Mouse (Mus musculus) common myeloid progenitor, adult 5-6 weeks (primary cell): ENCODE results near the gene Kcnq2. TPM values are rescaled to one million over a fixed set of nuclear protein-coding genes. Genes with fewer than 3 reads are reported as not detected.

Experiments used
- ATAC-seq: replicated peaks from 2 replicates; pipeline ENCODE4 v1.8.0; 2016; ENCODE audit warnings: low read depth, mild to moderate bottlenecking, moderate TSS enrichment, inconsistent platforms; ENCODE audit not compliant: poor library complexity, severe bottlenecking
- total RNA-seq: library from RNA; stranded (forward); fragments of 200-1000, 187-1606 nt; gene quantifications from 2 replicates; pipeline ENCODE4 v1.2.3, GENCODE M21; 2017

Gene Kcnq2
- total RNA-seq, result 0.09 TPM in 1 of 2 replicates, not detected in the other

GRCm38 (mm10) chr2:181134591-181135445 is at the start of gene Kcnq2:
Gene Kcnq2, minus strand, starts transcription at chr2:181135300.
- no peak for ATAC-seq

- no peak for ATAC-seq
These were observed 45.8 kb upstream of the Kcnq2 start for GRCm38 (mm10) chr2:181180898-181181297.

GRCm38 (mm10) chr2:181178471-181178870 is 43.4 kb upstream of the Kcnq2 start:
- ATAC-seq, result no peak

- ATAC-seq, result no peak
These were observed 42.9 kb upstream of the Kcnq2 start for GRCm38 (mm10) chr2:181178015-181178414.

GRCm38 (mm10) chr2:181174646-181175045 is 39.5 kb upstream of the Kcnq2 start:
- no peak for ATAC-seq

GRCm38 (mm10) chr2:181166469-181166868 is 31.4 kb upstream of the Kcnq2 start:
- no peak for ATAC-seq

- no peak for ATAC-seq
These were observed 25.7 kb upstream of the Kcnq2 start for GRCm38 (mm10) chr2:181160821-181161220.

- ATAC-seq, result no peak
These were observed 24.7 kb upstream of the Kcnq2 start for GRCm38 (mm10) chr2:181159771-181160170.

- ATAC-seq, result no peak
These were observed 24.0 kb upstream of the Kcnq2 start for GRCm38 (mm10) chr2:181159091-181159514.

- no peak for ATAC-seq
These were observed 23.4 kb upstream of the Kcnq2 start for GRCm38 (mm10) chr2:181158471-181158870.

- ATAC-seq, result no peak
These were observed 22.7 kb upstream of the Kcnq2 start for GRCm38 (mm10) chr2:181157716-181158302.

- ATAC-seq, result no peak
These were observed 22.1 kb upstream of the Kcnq2 start for GRCm38 (mm10) chr2:181157180-181157579.

- ATAC-seq, result no peak
These were observed 21.4 kb upstream of the Kcnq2 start, which contains the start of gene Eef1a2 for GRCm38 (mm10) chr2:181156248-181157121. Gene Eef1a2, minus strand, starts transcription at chr2:181157014.

- no peak for ATAC-seq
These were observed 20.7 kb upstream of the Kcnq2 start for GRCm38 (mm10) chr2:181155801-181156200.

GRCm38 (mm10) chr2:181154831-181155415 is 19.8 kb upstream of the Kcnq2 start:
- no peak for ATAC-seq

- no peak for ATAC-seq
These were observed 19.3 kb upstream of the Kcnq2 start for GRCm38 (mm10) chr2:181154361-181154760.

GRCm38 (mm10) chr2:181153837-181154236 is 18.7 kb upstream of the Kcnq2 start:
- peak; percentile 45; the same call in 1 of the 2 replicates for ATAC-seq

GRCm38 (mm10) chr2:181153131-181153530 is 18.0 kb upstream of the Kcnq2 start:
- ATAC-seq, result no peak

GRCm38 (mm10) chr2:181152701-181153100 is 17.6 kb upstream of the Kcnq2 start:
- ATAC-seq, result no peak

- no peak for ATAC-seq
These were observed 15.2 kb upstream of the Kcnq2 start for GRCm38 (mm10) chr2:181150281-181150680.
